Mouse (Mus musculus): ENCODE data around the gene Map4.

Map4 gene

GRCm38 (mm10) chr9:110001946-110002345, 70.7 kb downstream of the Map4 start:
- DNase-seq (ENCODE audit: low spot score): no peak

DNA sequence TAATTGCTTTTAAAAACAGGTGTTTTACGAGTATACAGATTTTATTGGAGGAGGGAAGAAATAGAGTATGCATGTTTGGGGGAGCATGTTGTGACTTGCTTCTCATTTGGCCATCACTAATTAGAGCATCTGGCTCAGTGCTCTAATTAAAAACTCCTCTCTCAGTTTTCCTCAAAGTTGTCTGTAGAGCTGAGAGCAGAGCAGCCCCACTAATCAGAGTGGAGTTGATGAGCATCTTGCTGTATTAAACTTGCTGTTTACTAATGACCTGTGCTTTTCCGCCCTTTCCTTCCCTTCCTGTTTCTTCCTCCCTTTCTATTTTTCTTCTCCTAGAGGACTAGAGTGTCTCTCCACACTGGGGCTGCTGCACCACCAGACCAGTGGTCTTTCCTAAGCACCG, 71.2 kb downstream of the Map4 start:
- no peak for DNase-seq (ENCODE audit: low spot score)

DNA sequence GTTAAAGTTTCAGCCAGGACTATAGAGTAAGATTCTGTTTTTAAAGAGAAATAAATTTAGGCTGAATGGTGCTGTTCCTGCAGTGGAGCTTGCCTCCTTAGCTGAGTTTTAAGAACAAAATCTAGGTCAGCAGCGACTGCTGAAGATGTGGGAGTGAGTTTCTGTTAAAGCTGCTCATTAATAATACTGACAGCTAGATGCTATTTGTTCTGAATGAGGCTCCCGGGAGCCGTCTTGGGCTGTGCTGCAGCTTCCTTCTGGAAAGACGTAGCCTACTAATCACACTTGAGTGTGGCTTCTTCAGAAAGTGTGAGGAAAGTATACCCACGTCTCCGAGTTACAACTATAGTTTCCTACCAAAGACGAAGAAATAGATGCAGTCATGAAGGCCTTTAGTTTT, 88.0 kb downstream of the Map4 start:
- DNase-seq (ENCODE audit: low spot score): no peak

- DNase-seq (ENCODE audit: low spot score): no peak
These were observed 89.1 kb downstream of the Map4 start for GRCm38 (mm10) chr9:110020405-110020804.

- no peak for DNase-seq (ENCODE audit: low spot score)
These were observed 90.2 kb downstream of the Map4 start for GRCm38 (mm10) chr9:110021463-110021862.

DNA sequence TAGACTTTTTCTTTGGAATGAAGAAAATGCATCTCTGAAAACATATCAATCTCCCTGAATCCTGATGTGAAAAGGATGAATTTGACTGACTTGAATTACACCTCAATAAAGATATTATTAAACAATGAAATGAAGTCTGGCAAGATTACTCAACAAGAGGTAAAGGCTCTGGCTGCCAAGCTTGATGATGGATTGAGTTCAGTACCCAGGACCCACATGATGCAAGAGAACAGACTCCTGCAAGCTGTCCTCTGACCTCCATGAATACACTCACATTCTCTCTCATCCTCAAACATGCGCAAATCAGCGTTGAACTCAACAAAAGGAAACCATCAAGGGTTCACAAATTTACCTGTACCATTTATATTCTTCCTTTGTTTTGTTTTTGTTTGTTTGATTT, 90.9 kb downstream of the Map4 start:
- DNase-seq (ENCODE audit: low spot score): no peak

DNA sequence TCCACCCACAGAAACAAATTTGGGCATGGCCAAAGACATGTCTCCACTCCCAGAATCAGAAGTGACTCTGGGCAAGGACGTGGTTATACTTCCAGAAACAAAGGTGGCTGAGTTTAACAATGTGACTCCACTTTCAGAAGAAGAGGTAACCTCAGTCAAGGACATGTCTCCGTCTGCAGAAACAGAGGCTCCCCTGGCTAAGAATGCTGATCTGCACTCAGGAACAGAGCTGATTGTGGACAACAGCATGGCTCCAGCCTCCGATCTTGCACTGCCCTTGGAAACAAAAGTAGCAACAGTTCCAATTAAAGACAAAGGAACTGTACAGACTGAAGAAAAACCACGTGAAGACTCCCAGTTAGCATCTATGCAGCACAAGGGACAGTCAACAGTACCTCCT, 103.8 kb downstream of the Map4 start:
- no peak for DNase-seq (ENCODE audit: low spot score)

- DNase-seq (ENCODE audit: low spot score): no peak
These were observed 106.6 kb downstream of the Map4 start for GRCm38 (mm10) chr9:110037895-110038294.

- no peak for DNase-seq (ENCODE audit: low spot score)
These were observed 107.2 kb downstream of the Map4 start for GRCm38 (mm10) chr9:110038485-110038884.

DNA sequence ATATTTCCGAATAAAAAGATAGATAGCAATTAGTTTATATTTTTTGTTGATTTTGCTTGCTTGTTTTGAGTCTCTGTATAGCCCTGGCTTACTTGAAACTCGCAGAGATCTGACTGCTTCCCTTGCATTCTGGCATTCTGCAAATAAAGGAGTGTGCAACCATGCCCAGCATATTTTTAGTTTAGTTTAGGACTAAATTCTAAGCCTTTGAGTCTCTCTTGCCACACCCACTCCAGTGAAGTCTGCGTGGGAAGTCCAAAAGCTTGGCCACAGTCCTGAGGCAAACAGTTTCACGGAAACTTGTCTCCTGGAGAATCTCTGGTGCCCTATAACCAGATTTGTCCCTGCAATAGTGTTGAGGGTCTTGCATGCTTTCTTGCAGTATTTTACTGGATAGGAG, 113.1 kb downstream of the Map4 start:
- no peak for DNase-seq (ENCODE audit: low spot score)

GRCm38 (mm10) chr9:110045763-110046377, 114.6 kb downstream of the Map4 start:
- DNase-seq (ENCODE audit: low spot score): no peak

DNA sequence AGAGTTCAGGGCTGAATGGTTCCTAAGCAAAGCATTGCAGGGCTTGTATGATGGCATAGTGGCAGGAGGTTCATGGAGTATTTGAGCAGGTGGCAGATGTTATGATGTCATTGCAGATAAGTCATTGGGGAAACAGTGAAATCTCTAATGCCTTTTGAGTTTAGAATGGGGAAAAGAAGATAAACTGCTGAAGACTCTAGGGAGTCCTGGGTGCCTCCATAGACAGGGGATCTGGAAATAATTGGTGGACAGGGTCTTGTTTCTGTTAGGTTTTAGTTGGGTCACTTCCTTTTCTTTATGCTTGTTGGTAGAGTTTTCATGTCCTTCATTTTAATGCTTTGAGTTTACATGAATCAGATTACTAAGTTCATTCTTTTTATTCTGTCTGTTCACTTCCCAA, 116.0 kb downstream of the Map4 start:
- DNase-seq (ENCODE audit: low spot score): no peak

GRCm38 (mm10) chr9:110047857-110048256, 116.6 kb downstream of the Map4 start:
- DNase-seq (ENCODE audit: low spot score): no peak

GRCm38 (mm10) chr9:110051184-110051583, 119.9 kb downstream of the Map4 start:
- DNase-seq (ENCODE audit: low spot score): no peak

- DNase-seq (ENCODE audit: low spot score): no peak
These were observed 120.8 kb downstream of the Map4 start for GRCm38 (mm10) chr9:110051869-110052661.

- DNase-seq (ENCODE audit: low spot score): no peak
These were observed 121.7 kb downstream of the Map4 start for GRCm38 (mm10) chr9:110052951-110053304.

DNA sequence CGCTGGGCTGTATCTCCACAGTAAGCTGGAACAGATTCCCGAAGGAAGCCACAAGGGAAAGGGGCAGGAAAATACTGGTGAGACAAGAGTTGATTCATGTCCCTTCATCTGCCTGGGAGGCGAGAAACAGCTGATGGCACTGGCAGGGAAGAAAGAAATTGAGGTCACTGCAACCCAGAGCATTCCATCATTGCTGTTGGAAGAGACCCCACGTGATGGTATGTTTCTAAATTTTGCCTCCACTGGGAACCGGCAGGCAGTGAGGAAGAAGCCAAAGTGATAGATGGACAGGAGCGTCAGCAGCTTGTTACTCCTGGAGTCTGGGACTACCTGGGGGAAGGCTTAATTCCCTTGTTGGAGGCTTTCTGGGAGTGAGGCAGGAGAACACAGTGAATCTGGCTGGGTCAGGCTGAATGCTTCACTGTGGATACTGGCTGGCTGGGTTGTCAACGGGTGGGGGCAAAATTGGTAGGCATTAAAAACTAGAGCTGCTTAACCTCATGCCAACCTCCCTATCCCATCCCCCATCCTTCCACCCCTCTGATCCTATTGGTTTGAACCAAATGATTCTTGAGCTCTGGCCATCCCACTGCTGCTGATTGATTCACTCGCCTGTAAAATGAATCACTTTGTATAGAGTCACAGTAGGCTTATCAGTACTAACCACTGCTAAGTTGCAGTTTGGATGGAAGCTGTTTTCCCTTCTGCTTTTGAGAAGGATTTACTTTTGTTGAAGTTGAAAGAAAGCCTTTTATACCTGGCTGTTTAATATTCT, 122.2 kb downstream of the Map4 start:
- DNase-seq (ENCODE audit: low spot score): no peak

- DNase-seq (ENCODE audit: low spot score): no peak
These were observed 122.8 kb downstream of the Map4 start for GRCm38 (mm10) chr9:110054080-110054421.

DNA sequence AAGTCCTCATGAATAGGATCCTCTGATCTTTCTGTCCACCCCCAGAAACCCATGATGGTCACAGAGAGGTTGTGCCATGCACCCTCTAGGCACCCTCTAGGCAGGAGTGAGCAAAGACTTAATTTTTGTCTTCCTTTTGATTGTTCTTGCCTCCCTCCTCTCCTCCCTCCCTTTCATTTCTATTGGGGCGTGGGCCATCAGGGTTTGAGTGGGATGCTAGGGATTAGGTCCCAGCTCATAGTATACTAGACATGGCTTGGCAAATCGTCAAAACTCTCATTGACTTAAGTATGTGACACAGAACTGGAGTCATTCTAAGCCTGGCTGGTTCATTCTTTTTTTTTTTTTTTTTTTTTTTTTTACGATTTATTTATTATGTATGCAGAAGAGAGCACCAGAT, 123.5 kb downstream of the Map4 start:
- no peak for DNase-seq (ENCODE audit: low spot score)

DNA sequence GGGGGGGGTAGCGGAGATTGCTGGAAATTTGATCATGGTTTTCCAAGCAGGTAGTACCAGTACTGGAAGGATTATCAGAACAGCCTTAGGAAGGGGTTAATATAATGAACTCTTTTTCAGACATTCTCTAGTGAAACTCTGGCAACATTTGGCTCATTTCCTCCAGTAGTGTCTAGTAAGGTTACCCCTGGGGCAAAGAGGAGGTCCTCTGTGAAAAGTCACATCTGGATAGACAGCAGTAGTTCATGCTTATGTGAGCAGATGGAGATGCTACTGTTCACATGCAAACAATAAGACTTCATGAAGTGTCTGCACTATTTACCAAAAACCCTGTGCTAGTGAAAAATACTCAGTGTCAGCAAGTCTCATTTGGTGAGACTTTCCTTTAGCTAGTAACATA, 125.9 kb downstream of the Map4 start:
- DNase-seq (ENCODE audit: low spot score): no peak

GRCm38 (mm10) chr9:110060761-110061160, 129.5 kb downstream of the Map4 start:
- no peak for DNase-seq (ENCODE audit: low spot score)

DNA sequence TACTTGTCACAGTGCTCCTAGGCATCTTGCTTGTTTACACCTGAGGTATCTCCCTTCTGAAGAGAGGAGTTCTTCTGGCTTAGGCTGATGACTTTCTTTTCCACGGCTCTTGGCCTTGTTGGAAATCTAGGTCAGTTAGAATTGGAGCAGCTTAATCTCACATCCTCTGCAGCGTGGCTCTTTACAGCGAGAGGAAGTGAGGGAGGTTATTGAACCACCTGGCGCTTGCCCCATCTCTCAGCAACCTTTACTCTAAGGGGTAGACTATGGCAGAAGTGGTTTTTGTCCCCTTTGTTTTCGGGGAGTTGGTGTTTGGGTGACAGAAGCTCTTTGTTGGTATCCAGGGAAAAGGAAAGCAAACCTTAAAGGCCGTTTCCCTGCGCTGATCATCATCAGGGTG, 131.1 kb downstream of the Map4 start:
- DNase-seq (ENCODE audit: low spot score): no peak

DNA sequence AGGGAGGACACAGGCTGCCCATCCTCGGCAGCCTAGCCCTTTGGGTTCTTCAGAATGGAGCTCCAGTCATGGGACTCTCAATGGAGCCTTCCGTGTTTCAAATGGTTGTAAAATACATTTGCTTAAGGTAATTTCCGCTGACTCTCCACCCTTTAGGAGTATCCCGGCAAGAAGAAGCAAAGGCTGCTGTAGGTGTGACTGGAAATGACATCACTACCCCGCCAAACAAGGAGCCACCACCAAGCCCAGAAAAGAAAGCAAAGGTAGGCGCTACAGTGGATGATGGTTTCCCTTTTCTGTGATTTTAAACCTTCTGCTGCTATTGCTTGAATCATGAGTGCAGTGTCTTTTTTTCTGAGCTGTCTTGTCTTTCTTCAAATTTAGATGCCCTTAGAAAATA, 131.6 kb downstream of the Map4 start:
- DNase-seq (ENCODE audit: low spot score): no peak
